Mouse (Mus musculus): ENCODE data around the gene Cic.
A peak's percentile ranks its signal among the peaks of the same experiment; 100 is the strongest.

DNA sequence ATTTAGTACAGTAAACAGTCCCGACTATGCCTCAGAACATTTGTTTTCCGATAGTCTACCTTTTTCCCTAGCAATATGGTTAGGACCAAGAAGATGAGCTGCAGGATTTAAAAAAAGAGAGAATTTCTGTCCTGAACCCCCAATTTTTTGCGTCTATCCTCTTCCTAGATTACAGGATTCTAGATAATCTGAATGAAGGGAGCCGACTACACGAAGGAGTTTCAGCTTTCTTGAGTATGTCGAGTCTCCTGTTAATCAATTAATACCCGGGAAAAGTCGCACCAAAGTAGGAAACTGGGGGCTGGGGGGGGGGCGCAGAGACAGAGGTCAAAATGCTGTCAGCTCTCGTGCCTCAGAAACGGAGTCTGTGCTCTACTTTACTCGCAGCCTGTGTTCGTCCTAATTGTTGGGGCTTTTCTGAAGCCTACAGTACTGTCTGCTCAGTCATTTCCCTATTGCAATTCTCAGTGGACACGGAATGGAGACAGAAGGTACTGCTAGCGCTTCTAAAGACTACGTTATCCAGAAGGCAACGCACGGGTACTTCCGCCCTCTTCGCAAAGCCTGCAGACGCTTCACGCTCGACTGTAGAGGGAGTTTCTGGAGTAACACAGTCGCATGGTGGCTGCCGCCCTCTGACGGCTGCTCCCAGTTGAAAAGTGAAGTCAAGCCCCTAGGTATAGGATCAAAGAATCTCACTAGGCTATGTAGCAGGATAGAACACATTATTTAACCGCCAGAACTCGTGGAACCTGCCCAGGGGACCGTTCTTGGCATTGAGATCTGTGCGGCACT is 28.5 kb upstream of the Cic start:
- TF ChIP-seq CTCF (IDR thresholded peaks at IDR 0.05; ENCODE audit: low read depth, low read length) (peak; percentile 60), POLR2A (IDR thresholded peaks at IDR 0.05; ENCODE audit: borderline replicate concordance, low read depth, low read length) (0 out of 2 replicates have a peak, but pooled peaks have one; percentile 10)

Measured in bone marrow macrophage, adult 2 months (primary cell).